Mouse (Mus musculus) spleen, postnatal 14 days (tissue): ENCODE data around the gene Krtap31-1.
"Not testable (repeated sequence)": the region's sequence is repeated elsewhere in the genome, so short reads cannot be mapped to it uniquely, and the experiment has no call there.

Experiments used
- DNase-seq, 2 experiments: peaks; one replicate each; pipeline ENCODE4 v3.0.0; 2021 to 2022; ENCODE audit warnings: low spot score in 2 of 2

Gene Krtap31-1

DNA sequence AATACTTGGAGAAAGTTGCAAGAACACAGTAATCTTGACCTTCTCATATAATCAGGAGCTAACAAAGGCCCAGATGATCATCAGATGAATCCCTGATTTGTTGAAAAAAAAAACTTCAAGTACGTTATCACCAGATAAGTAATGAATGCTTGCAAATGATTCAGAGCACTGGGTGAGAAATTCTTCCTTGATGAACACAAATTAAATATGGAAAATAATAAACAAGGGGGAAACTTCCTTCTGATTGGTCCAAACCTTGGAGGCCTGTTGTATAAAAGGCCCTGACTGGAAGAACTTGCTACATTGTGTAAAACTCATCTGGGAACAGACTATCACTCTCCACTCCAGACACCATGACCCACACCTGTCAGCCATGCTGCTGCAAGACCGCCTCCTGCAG, at the start of gene Krtap31-1:
Gene Krtap31-1, plus strand, starts transcription at position 301 of the 400 bp plus-strand sequence.
- no peak for DNase-seq

DNA sequence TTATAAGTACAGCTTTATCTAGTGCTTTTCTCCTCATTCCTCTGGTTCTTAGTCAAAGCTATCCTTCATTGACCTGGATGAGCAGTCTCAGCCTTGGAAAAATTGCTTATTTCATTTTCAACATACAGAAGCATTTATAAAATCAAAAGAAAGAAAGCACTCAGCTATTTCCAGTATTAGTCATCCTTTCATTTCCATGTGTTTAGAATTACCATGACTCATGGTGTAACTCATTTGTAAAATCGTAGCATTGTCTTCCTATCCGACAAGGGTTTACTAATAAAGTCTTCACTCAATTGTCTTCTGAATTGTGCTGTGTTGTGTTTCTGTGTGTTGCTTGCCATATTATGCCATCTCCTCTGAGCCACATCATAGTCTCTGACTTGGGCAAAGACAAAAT, 49.0 kb upstream of the Krtap31-1 start:
- no peak for DNase-seq

DNA sequence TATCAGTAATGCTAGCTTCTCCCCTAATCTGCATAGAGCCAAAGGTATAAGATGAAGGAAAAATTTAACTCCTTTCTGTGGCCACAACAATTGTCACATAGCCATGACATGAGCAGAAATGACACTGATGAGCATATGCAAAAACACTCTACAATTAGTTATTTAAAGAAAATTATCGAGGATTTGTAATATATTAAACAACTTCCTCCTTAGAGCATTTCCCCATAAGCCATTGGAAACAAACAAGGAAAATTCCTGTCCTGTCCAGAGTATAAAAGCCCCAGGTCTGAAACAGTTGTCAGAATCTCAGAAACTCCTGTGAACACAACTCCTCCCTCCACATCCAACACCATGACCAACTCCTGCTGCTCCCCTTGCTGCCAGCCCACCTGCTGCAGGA, 43.5 kb upstream of the Krtap31-1 start, which contains the start of gene Gm11559:
Gene Gm11559, plus strand, starts transcription at position 301 of the 400 bp plus-strand sequence.
- not testable (repeated sequence) for DNase-seq

DNA sequence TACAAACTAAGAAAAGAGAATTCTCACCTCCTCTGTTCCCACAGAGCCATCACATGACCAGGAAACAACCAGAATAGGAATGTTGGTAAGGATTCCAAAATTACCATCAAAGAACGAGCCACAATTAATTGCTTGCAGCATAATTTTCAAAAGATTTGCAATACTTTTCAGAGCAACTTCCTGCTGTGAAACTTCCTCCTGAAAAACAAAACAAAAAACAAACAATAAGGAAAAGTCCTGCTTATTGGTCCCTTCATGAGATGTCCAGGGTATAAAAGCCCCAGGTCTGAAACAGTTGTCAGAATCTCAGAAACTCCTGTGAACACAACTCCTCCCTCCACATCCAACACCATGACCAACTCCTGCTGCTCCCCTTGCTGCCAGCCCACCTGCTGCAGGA, 34.6 kb upstream of the Krtap31-1 start, which contains the start of gene Krtap9-1:
Gene Krtap9-1, plus strand, starts transcription at position 301 of the 400 bp plus-strand sequence.
- DNase-seq: not testable (repeated sequence)

DNA sequence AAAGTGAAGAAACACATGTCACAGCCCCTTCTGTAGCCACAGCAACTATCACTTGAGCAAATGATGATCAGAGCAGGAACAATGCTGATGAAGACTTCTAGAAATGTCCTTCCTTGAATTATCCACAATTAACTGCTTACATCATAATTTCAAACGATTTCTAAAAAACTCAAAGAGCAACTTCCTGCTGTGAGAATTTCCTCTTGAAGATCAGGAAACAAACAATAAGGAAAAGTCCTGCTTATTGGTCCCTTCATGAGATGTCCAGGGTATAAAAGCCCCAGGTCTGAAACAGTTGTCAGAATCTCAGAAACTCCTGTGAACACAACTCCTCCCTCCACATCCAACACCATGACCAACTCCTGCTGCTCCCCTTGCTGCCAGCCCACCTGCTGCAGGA, 28.8 kb upstream of the Krtap31-1 start, which contains the start of gene Gm11567:
Gene Gm11567, plus strand, starts transcription at position 301 of the 400 bp plus-strand sequence.
- not testable (repeated sequence) for DNase-seq

DNA sequence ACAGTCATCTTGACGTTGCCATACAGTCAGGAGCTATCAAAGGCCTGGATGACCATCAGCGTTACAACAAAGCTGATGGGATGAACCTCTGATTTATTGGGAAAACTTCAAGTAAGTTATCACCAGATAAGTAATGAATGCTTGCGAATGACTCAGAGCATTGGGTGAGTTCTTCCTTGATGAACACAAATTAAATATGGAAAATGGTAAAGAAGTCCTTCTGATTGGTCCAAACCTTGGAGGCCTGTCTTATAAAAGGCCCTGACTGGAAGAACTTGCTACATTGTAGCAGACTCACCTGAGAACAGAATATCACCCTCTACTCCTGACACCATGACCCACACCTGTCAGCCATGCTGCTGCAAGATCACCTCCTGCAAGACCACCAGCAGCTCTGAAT, 6.7 kb downstream of the Krtap31-1 start, which contains the start of gene Gm11565:
Gene Gm11565, plus strand, starts transcription at position 301 of the 400 bp plus-strand sequence.
- DNase-seq: no peak

DNA sequence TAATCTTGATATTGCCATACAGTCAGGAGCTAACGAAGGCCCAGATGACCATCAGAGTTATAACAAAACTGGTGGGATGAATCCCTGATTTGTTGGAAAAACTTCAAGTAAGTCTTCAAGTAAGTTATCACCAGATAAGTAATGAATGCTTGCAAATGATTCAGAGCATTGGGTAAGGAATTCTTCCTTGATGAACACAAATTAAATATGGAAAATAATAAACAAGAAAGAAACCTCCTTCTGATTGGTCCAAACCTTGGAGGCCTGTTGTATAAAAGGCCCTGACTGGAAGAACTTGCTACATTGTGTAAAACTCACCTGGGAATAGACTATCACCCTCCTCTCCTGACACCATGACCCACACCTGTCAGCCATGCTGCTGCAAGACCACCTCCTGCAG, 28.3 kb downstream of the Krtap31-1 start, which contains the start of gene Krtap31-2:
Gene Krtap31-2, plus strand, starts transcription at position 301 of the 400 bp plus-strand sequence.
- DNase-seq: no peak

DNA sequence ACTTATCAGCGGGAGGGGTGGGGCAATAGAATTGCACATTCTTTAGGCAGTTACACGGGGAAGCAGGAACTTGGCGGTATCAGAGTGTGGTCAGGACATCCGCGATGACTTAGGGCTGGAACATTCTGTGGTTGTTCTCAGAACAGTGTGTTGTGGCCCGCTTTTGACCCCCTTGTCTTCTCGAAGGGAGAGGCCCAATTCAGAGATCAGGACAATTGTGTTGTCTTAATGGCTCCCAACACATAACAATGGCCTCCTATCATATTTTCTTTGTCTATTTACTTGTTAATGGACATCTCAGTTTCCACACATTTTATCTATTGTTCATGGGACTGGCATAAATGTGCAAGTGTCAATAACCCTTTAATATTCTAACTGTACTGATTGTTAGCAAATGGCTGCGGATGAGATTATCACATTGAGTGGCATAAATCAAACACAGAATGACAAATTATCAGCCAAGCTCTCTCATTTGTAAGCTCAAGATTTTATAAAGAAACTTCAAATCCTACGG, 30.1 kb downstream of the Krtap31-1 start:
- no peak for DNase-seq

DNA sequence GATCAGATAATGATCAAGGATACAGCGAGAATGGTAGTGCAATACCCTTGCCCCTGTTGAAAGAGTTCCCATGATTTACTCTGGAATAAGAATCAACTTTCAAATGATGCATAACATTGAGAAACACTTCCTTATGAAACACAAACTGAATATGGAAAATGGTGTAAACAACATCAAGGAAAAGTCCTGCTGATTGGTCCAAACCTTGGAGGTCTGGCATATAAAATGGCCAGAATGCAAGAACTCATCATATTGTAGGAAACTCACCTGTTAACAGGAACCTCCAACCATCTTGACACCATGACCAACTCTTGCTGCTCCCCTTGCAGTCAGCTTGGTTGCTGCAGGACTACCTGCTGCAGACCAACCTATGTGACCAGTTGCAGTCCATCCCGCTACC, 40.5 kb downstream of the Krtap31-1 start, which contains the start of gene Krtap9-5:
Gene Krtap9-5, plus strand, starts transcription at position 301 of the 400 bp plus-strand sequence.
- no peak for DNase-seq
